Mouse (Mus musculus): Measurements from ENCODE around the gene Osm. TPM values are rescaled to one million over a fixed set of nuclear protein-coding genes. Genes with fewer than 3 reads are reported as not detected.

Gene Osm
- total and polyA plus RNA-seq, 3 experiments = 11.0 to 15.1 (median 12.5) TPM

DNA sequence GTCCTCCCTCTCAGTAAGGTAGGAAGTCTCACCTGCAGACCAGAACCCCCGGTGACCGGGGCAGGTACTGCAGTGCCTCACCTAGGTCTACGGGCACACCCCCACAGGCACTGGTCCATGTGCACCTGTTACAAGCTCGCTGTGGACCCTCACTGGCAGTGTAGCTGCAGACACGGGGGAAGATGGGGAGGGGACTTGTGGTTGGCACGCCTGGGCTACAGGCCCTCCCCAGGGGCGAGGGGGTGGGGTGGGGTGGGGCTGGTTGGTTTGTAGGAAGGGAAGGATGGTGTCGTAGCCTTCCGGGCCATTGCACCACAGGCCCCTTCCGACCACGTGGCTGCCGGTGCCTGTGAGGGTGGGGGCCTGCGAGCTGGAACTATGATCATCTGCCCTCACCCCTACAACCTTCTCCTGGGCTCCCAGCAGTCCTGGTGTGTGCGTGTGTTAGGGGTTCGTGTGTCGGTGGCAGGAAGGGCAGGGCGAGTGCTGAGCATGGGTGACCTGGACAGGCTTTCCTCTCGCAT is 1.2 kb downstream of the Osm start:
- TF ChIP-seq MXI1 (IDR thresholded peaks at IDR 0.05; ENCODE audit: low read depth, low read length) (peak; percentile 99), KAT2A (IDR thresholded peaks at IDR 0.05; ENCODE audit: insufficient replicate concordance, low read length) (0 out of 2 replicates have a peak, but pooled peaks have one; percentile 57), E2F4 (IDR thresholded peaks at IDR 0.05; ENCODE audit: insufficient replicate concordance, low read depth, low read length) (no peak), RCOR1 (conservative IDR thresholded peaks at IDR 0.05; ENCODE audit: low read depth, low read length) (no peak), CTCF (conservative IDR thresholded peaks at IDR 0.05 in 1 of 2, IDR thresholded peaks at IDR 0.05 in 1 of 2; ENCODE audit: low read depth in 2 of 2, low read length in 2 of 2) (0 out of 4 replicates have a peak, but pooled peaks of 1 of the 2 experiments have one; percentile 16), GABPA (IDR thresholded peaks at IDR 0.05; ENCODE audit: insufficient replicate concordance, low read depth, low read length) (no peak), HCFC1 (IDR thresholded peaks at IDR 0.05; ENCODE audit: low read depth, low read length) (peak; percentile 74), USF1 (IDR thresholded peaks at IDR 0.05; ENCODE audit: low read depth, low read length) (peak; percentile 89), ZC3H11A (IDR thresholded peaks at IDR 0.05; ENCODE audit: low read depth, low read length) (no peak), POLR2A (IDR thresholded peaks at IDR 0.05; ENCODE audit: low read depth, low read length) (peak; percentile 76), ELF1 (IDR thresholded peaks at IDR 0.05; ENCODE audit: low read depth, low read length) (peak; percentile 87), IRF4 (IDR thresholded peaks at IDR 0.05; ENCODE audit: low read depth, low read length) (peak; percentile 40), RAD21 (IDR thresholded peaks at IDR 0.05; ENCODE audit: low read depth, low read length) (no peak), NRF1 (IDR thresholded peaks at IDR 0.05; ENCODE audit: low read depth, low read length) (peak; percentile 27; the same call in 1 of the 2 replicates), ZMIZ1 (IDR thresholded peaks at IDR 0.05; ENCODE audit: low read depth, low read length) (peak; percentile 81), ETS1 (conservative IDR thresholded peaks at IDR 0.05; ENCODE audit: low read depth, low read length) (peak; percentile 40), ZKSCAN1 (IDR thresholded peaks at IDR 0.05; ENCODE audit: borderline replicate concordance, low read depth, low read length) (no peak), SIN3A (IDR thresholded peaks at IDR 0.05; ENCODE audit: low read length) (peak; percentile 75), SMC3 (IDR thresholded peaks at IDR 0.05; ENCODE audit: low read depth, low read length) (no peak), USF2 (conservative IDR thresholded peaks at IDR 0.05; ENCODE audit: low read depth, low read length) (peak; percentile 75), MAFK (IDR thresholded peaks at IDR 0.05; ENCODE audit: insufficient replicate concordance, low read length) (no peak), MAZ (IDR thresholded peaks at IDR 0.05; ENCODE audit: low read depth, low read length) (peak; percentile 97), MAX (IDR thresholded peaks at IDR 0.05; ENCODE audit: low read length) (peak; percentile 99), POLR2AphosphoS2 (IDR thresholded peaks at IDR 0.05; ENCODE audit: low read depth, low read length) (no peak), CHD1 (IDR thresholded peaks at IDR 0.05; ENCODE audit: low read depth, low read length) (no peak), JUN (IDR thresholded peaks at IDR 0.05; ENCODE audit: insufficient read depth, low read depth, low read length) (no peak), CHD2 (IDR thresholded peaks at IDR 0.05; ENCODE audit: low read length) (0 out of 2 replicates have a peak, but pooled peaks have one; percentile 55), ZNF384 (IDR thresholded peaks at IDR 0.05; ENCODE audit: low read depth, low read length) (no peak), PAX5 (IDR thresholded peaks at IDR 0.05; ENCODE audit: low read length) (no peak), NELFE (IDR thresholded peaks at IDR 0.05; ENCODE audit: low read depth, low read length) (peak; percentile 77), TCF12 (IDR thresholded peaks at IDR 0.05; ENCODE audit: low read depth, low read length) (peak; percentile 63), UBTF (IDR thresholded peaks at IDR 0.05; ENCODE audit: low read depth, low read length) (no peak), JUND (conservative IDR thresholded peaks at IDR 0.05; ENCODE audit: low read depth, low read length) (no peak), TBP (conservative IDR thresholded peaks at IDR 0.05; ENCODE audit: low read depth, low read length) (peak; percentile 64; the same call in 1 of the 2 replicates), MYC (IDR thresholded peaks at IDR 0.05; ENCODE audit: low read depth, low read length) (peak; percentile 98), EP300 (IDR thresholded peaks at IDR 0.05; ENCODE audit: low read length) (no peak), BHLHE40 (IDR thresholded peaks at IDR 0.05; ENCODE audit: low read depth, low read length) (peak; percentile 75), MEF2A (IDR thresholded peaks at IDR 0.05; ENCODE audit: borderline replicate concordance, low read depth, low read length) (peak; percentile 57; the same call in 1 of the 2 replicates)
- Histone ChIP-seq H3K36me3 (replicated peaks in 1 of 2; ENCODE audit: control insufficient read depth in 1 of 2, insufficient read depth in 1 of 2, low read length in 1 of 2) (peaks cover 22 to 55% of the 10 kb centered on the region in 2 experiments), H3K9ac (ENCODE audit: insufficient read depth, low read depth) (peak overlapping the region; percentile 87), H3K4me3 (replicated peaks in 1 of 3; ENCODE audit: low read depth in 2 of 3, low read length in 2 of 3, poor library complexity in 1 of 3) (peak overlapping the region; percentile 76 to 86 (median 84)), H3K4me2 (ENCODE audit: insufficient read depth, low read depth, poor library complexity, severe bottlenecking) (peak overlapping the region; percentile 30), H3K27ac (ENCODE audit: insufficient read depth, low read depth) (peak overlapping the region; percentile 84), H3K79me2 (replicated peaks; ENCODE audit: control insufficient read depth, extremely low read depth, insufficient read depth, poor library complexity, severe bottlenecking) (peaks cover 26% of the 10 kb centered on the region), H3K27me3 (replicated peaks) (no peaks in the 10 kb centered on the region), H3K4me1 (ENCODE audit: control insufficient read depth in 1 of 2, insufficient read depth in 2 of 2) (peaks cover 14 to 58% of the 10 kb centered on the region in 2 experiments), H3K9me3 (replicated peaks; ENCODE audit: low read length) (no peaks in the 10 kb centered on the region)
- in situ Hi-C loops (cut with MboI; ENCODE audit: low pct_ligation_motif_present, low pct_unique_long_range_greater_than_20kb, low sequenced_read_pairs) = no loop called here
- DNase-seq (ENCODE audit: extremely low read depth) = peak; percentile 95
- dilution Hi-C loops (cut with MboI; ENCODE audit: extremely low pct_ligation_motif_present, extremely low pct_unique_long_range_greater_than_20kb, low sequenced_read_pairs) = no loop called here
